Mouse (Mus musculus) layer of hippocampus, adult 18-20 months (tissue): Measurements from ENCODE around the gene Dnm3. TPM values are rescaled to one million over a fixed set of nuclear protein-coding genes. Genes with fewer than 3 reads are reported as not detected.

ENCODE experiments used
- DNase-seq, 2 experiments: peaks; one replicate each; pipeline ENCODE4 v3.0.0; 2022; ENCODE audit warnings: low spot score in 2 of 2
- total RNA-seq, 2 experiments: library from RNA; stranded (reverse); gene quantifications; 2 replicates each; pipeline ENCODE4 v1.2.3; 2021

Gene Dnm3
- total RNA-seq, 2 experiments from 2014 or later, result 80.5 to 80.9 TPM

- no peak for DNase-seq
Measured at GRCm38 (mm10) chr1:162254944-162255343, 222.9 kb downstream of the Dnm3 start.

- DNase-seq, result no peak
Measured at GRCm38 (mm10) chr1:162253971-162254641, 223.7 kb downstream of the Dnm3 start.

- no peak for DNase-seq
Measured at GRCm38 (mm10) chr1:162252869-162253268, 225.0 kb downstream of the Dnm3 start.

- no peak for DNase-seq
Measured at GRCm38 (mm10) chr1:162247216-162247615, 230.6 kb downstream of the Dnm3 start.

GRCm38 (mm10) chr1:162243651-162243990, 234.2 kb downstream of the Dnm3 start:
- no peak for DNase-seq

- DNase-seq, result no peak
Measured at GRCm38 (mm10) chr1:162242980-162243650, 234.7 kb downstream of the Dnm3 start.

- DNase-seq, result no peak
Measured at GRCm38 (mm10) chr1:162240720-162241119, 237.1 kb downstream of the Dnm3 start.

- DNase-seq, result no peak
Measured at GRCm38 (mm10) chr1:162238646-162239045, 239.2 kb downstream of the Dnm3 start.

GRCm38 (mm10) chr1:162236624-162237159, 241.1 kb downstream of the Dnm3 start:
- DNase-seq, result no peak

- DNase-seq, result no peak
Measured at GRCm38 (mm10) chr1:162225621-162226147, 252.2 kb downstream of the Dnm3 start.

- no peak for DNase-seq
Measured at GRCm38 (mm10) chr1:162224817-162225605, 252.8 kb downstream of the Dnm3 start.

- DNase-seq, result no peak
Measured at GRCm38 (mm10) chr1:162224061-162224460, 253.8 kb downstream of the Dnm3 start.

GRCm38 (mm10) chr1:162223258-162223940, 254.4 kb downstream of the Dnm3 start:
- DNase-seq, result no peak

GRCm38 (mm10) chr1:162222353-162222752, 255.5 kb downstream of the Dnm3 start:
- DNase-seq, result no peak

GRCm38 (mm10) chr1:162221801-162222301, 256.0 kb downstream of the Dnm3 start:
- DNase-seq, result no peak

GRCm38 (mm10) chr1:162220891-162221290, 256.9 kb downstream of the Dnm3 start:
- no peak for DNase-seq

GRCm38 (mm10) chr1:162219781-162220180, 258.1 kb downstream of the Dnm3 start:
- no peak for DNase-seq

GRCm38 (mm10) chr1:162218530-162219180, 259.2 kb downstream of the Dnm3 start:
- no peak for DNase-seq

GRCm38 (mm10) chr1:162217340-162217974, 260.4 kb downstream of the Dnm3 start:
- no peak for DNase-seq

GRCm38 (mm10) chr1:162216656-162217055, 261.2 kb downstream of the Dnm3 start:
- DNase-seq, result no peak
